Mouse (Mus musculus) erythroblast, embryonic 14.5 days (primary cell): ENCODE results near the gene Bmyc. TPM values are rescaled to one million over a fixed set of nuclear protein-coding genes. Genes with fewer than 3 reads are reported as not detected.

Source experiments
- H3K27me3 ChIP-seq: 2 replicates; pipeline ENCODE4 v1.6.1; 2012; ENCODE audit warnings: inconsistent platforms; ENCODE audit not compliant: control insufficient read depth
- H3K36me3 ChIP-seq: 2 replicates; pipeline ENCODE4 v1.6.1; 2012; ENCODE audit warnings: mild to moderate bottlenecking, inconsistent platforms; ENCODE audit not compliant: control insufficient read depth
- H3K4me1 ChIP-seq: 2 replicates; pipeline ENCODE4 v1.6.1; 2012; ENCODE audit warnings: inconsistent platforms; ENCODE audit not compliant: control insufficient read depth
- H3K4me3 ChIP-seq: replicated peaks from 2 replicates; pipeline ENCODE3; 2012; ENCODE audit warnings: moderate library complexity, mild to moderate bottlenecking, inconsistent platforms
- H3K9me3 ChIP-seq: 2 replicates; pipeline ENCODE4 v1.6.1; 2012; ENCODE audit warnings: low read length, inconsistent platforms, mixed read lengths; ENCODE audit not compliant: control insufficient read depth
- GATA1 ChIP-seq: IDR thresholded peaks from 2 replicates; pipeline ENCODE4 v1.6.1; 2012; ENCODE audit warnings: low read length, inconsistent platforms, mixed read lengths
- TAL1 ChIP-seq: IDR thresholded peaks from 3 replicates; pipeline ENCODE4 v1.6.1; 2012; ENCODE audit warnings: low read length, inconsistent platforms, mixed read lengths
- polyA plus RNA-seq: library from polyadenylated mRNA; stranded (reverse); fragments of >175 nt; gene quantifications from 2 replicates; pipeline ENCODE4 v1.2.3, GENCODE M21; 2012

Gene Bmyc
- 0.37 and 0.53 TPM in 2 replicates for polyA plus RNA-seq

- H3K27me3 ChIP-seq: peaks cover 16% of the 10 kb centered on the region
- peak within 1 kb of the TSS; percentile 62 for H3K4me3 ChIP-seq
- H3K4me1 ChIP-seq: peaks cover 9% of the 10 kb centered on the region
- no peaks in the 10 kb centered on the region for H3K36me3 ChIP-seq
- no peak for TF ChIP-seq TAL1
- H3K9me3 ChIP-seq: no peaks in the 10 kb centered on the region
Measured at GRCm38 (mm10) chr2:25706643-25707481, at the start of gene Bmyc. Gene Bmyc (plus strand): TSS chr2:25706739.

DNA sequence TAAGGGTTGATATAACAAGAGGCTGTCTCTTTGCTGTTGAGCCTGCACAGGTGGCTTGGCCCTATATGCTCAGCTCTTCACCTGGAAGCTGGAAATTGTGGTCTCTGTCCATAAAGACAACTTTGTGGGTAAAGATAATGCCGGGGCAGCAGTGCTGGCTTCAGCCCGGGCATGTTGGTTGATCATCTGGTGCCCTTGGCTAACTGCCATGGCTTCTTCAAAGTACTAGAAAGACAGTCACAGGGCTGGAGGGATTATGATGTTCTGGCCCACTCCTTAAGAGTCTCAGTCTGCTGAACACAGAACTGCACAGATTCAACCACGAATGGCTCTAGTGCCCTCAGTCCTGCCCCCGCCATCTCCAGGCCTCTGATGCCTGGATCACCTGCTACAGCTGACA lies 49.3 kb upstream of the Bmyc start:
- Histone ChIP-seq H3K4me3 (no peak overlapping the region), H3K27me3 (no peaks in the 10 kb centered on the region)
- TF ChIP-seq TAL1: no peak
- TF ChIP-seq GATA1: no peak

DNA sequence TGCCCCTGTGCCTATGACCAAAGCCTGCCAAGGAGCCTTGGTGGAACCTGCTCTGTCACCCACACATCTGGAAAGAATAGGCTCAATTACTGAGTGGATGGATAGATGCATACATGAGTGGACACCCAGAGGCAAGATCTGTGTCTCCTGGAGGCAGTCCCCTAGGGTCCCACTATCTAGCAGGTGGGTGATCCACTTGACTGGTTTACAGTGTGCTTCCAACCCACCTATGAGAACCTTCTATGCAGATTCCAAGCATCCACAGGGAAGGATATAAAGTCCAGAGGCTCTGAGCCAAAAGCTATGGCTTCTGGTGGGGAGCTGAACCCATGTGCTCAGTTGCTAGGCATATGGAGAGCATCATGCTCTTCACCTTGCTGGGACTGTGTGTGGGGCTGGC lies 48.9 kb upstream of the Bmyc start, which contains the start of gene Lcn5:
TSS of gene Lcn5 (plus strand) at position 301 of the 400 bp plus-strand sequence.
- Histone ChIP-seq H3K27me3 (no peaks in the 10 kb centered on the region), H3K4me1 (no peaks in the 10 kb centered on the region), H3K4me3 (no peak within 1 kb of the TSS), H3K9me3 (no peaks in the 10 kb centered on the region), H3K36me3 (no peaks in the 10 kb centered on the region)
- no peak for TF ChIP-seq TAL1
- TF ChIP-seq GATA1: no peak

More for the DNA sequence above, 49.3 kb upstream of the Bmyc start:
- Histone ChIP-seq H3K4me1 (no peaks in the 10 kb centered on the region), H3K36me3 (no peaks in the 10 kb centered on the region), H3K9me3 (no peaks in the 10 kb centered on the region)

DNA sequence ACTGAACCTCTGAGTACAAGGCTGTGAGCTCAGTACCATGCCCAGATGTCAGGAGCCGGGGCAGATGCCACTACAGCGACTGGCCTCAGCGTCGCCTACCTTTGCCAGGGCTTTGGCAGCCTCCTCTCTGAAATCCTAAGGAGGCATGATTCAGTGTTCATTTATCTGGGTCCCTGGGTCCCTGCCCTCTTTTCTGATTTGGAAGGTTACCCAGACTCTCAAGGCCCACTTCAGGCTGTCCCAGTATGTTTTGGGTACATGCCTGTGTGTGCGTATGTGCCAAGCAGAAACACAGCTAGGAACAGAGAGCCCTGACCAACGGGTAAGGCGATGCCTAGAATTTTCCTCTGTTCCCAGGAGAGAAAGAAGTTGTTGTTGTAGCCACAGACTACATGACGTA lies 46.3 kb upstream of the Bmyc start:
- Histone ChIP-seq H3K36me3 (no peaks in the 10 kb centered on the region), H3K4me1 (no peaks in the 10 kb centered on the region), H3K9me3 (no peaks in the 10 kb centered on the region), H3K27me3 (no peaks in the 10 kb centered on the region), H3K4me3 (no peak overlapping the region)
- TF ChIP-seq GATA1 (no peak), TAL1 (no peak)

DNA sequence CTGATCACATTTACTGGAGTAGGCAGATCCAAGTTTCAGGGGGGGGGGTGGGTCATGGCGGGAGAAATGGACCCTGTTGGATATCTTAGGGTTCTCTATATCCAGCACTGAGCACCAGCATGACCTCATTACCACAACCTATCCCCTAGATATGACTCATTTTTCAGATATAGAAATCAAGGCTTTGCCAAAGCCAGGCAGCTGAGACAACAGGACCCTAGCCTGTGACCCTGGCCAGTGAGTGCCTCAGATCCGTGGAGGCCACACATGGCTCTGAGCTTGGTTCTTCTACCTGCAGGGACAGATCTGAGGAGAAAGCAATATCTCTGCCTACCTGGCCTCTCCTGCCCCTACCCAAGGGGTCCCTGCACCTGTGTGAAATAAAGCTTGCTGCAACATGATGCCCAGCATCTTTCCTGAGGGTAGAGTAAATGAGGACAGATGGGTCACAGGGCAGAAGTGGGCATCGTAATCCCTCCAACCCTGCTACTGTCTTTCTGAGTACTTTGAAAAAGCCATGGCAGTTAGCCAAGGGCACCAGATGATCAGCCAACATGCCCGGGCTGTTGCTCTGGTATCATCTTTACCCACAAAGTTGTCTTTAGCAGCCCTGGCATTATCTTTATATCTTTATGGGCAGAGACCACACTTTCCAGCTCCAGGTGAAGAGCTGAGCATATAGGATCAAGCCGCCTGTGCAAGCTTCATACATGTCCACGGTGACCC lies 45.1 kb upstream of the Bmyc start:
- no peak overlapping the region for H3K4me3 ChIP-seq
- H3K9me3 ChIP-seq: no peaks in the 10 kb centered on the region
- no peaks in the 10 kb centered on the region for H3K27me3 ChIP-seq
- H3K36me3 ChIP-seq: no peaks in the 10 kb centered on the region
- no peaks in the 10 kb centered on the region for H3K4me1 ChIP-seq
- TF ChIP-seq TAL1: no peak
- TF ChIP-seq GATA1: no peak

DNA sequence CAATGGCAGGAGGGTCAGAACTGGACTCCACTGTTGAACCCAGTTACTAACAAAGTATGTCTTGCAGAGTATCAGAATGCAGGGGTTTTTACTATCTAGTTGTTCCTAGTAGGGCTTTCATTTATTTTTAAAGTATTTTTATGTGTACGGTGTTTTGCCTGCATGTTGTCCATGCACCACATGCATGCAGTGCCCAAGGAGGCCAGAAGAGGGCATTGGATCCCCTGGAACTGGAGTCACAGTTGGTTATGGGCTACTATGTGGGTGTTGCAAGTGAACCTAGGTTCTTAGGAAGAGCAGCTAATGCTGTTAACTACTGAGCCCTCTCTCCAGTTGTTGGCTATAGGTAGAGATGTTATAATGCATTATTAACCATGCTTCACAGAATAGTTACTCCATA lies 43.0 kb upstream of the Bmyc start:
- Histone ChIP-seq H3K9me3 (no peaks in the 10 kb centered on the region), H3K4me3 (no peak overlapping the region), H3K4me1 (no peaks in the 10 kb centered on the region), H3K27me3 (no peaks in the 10 kb centered on the region), H3K36me3 (no peaks in the 10 kb centered on the region)
- TF ChIP-seq TAL1: no peak
- TF ChIP-seq GATA1: no peak

DNA sequence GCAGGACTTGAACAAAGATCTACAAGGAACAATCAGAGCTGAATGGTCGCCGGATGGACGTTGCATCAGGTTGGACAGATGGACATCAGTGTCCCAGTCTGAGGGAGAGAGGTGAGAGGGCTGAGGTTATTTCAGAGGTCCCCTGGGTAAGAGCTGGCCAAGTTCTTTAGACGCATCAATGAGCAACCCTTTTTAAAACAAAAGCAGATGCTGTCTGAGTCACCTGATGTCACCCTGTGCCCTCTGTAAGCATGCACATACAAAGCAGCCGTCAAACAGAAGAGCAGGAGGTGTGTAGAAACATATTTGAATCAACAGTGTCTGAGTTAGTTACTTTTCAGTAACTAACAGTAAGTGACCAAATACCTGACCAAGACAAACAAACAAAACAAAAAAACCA lies 42.4 kb upstream of the Bmyc start:
- H3K9me3 ChIP-seq: no peaks in the 10 kb centered on the region
- no peaks in the 10 kb centered on the region for H3K27me3 ChIP-seq
- no peak overlapping the region for H3K4me3 ChIP-seq
- H3K4me1 ChIP-seq: no peaks in the 10 kb centered on the region
- no peaks in the 10 kb centered on the region for H3K36me3 ChIP-seq
- TF ChIP-seq GATA1 (no peak), TAL1 (no peak)

GRCm38 (mm10) chr2:25666516-25666915 lies 40.0 kb upstream of the Bmyc start:
- TF ChIP-seq GATA1: no peak
- no peak for TF ChIP-seq TAL1
- Histone ChIP-seq H3K4me3 (no peak overlapping the region), H3K27me3 (no peaks in the 10 kb centered on the region), H3K9me3 (no peaks in the 10 kb centered on the region), H3K36me3 (no peaks in the 10 kb centered on the region), H3K4me1 (no peaks in the 10 kb centered on the region)

- Histone ChIP-seq H3K27me3 (no peaks in the 10 kb centered on the region), H3K36me3 (no peaks in the 10 kb centered on the region), H3K9me3 (no peaks in the 10 kb centered on the region), H3K4me3 (no peak within 1 kb of the TSS), H3K4me1 (no peaks in the 10 kb centered on the region)
- TF ChIP-seq GATA1 (no peak), TAL1 (no peak)
Measured at GRCm38 (mm10) chr2:25676486-25676885, 30.1 kb upstream of the Bmyc start, which contains the start of gene Lcn6. Gene Lcn6 (plus strand): TSS chr2:25676786.
